Mouse (Mus musculus): ENCODE measurements at regions not wholly inside any gene's neighbourhood (a gene's known extent, or its start where the extent isn't known, plus 50 kb on each side); places are given as distances from the start of the nearest gene placed in this dataset.
A peak's percentile ranks its signal among the peaks of the same experiment; 100 is the strongest.

- H3K4me2 ChIP-seq (ENCODE audit: low read depth, low read length): no peak overlapping the region
- peaks cover 8% of the 10 kb centered on the region; the same call in 1 of the 2 replicates for H3K9me3 ChIP-seq (ENCODE audit: control insufficient read depth, low read length)
- H3K4me3 ChIP-seq (ENCODE audit: low read depth, low read length): no peak overlapping the region
- no peaks in the 10 kb centered on the region for H3K36me3 ChIP-seq (ENCODE audit: control insufficient read depth, insufficient read depth, low read length)
- DNase-seq (ENCODE audit: low spot score) (no peak), ATAC-seq (ENCODE audit: low read depth) (no peak)
- 63% methylated on average over 2 of the region's 2 CpGs for WGBS
- H3K9ac ChIP-seq (ENCODE audit: low read depth, low read length): no peak overlapping the region
- H3K27ac ChIP-seq (replicated peaks; ENCODE audit: low read depth, low read length): no peak overlapping the region
- H3K27me3 ChIP-seq (replicated peaks; ENCODE audit: control insufficient read depth, insufficient read depth, low read length): no peaks in the 10 kb centered on the region
- H3K4me1 ChIP-seq (ENCODE audit: control insufficient read depth, insufficient read depth, low read length): no peaks in the 10 kb centered on the region
Measured at GRCm38 (mm10) chr13:15283065-15283464, 180.0 kb upstream of the Gli3 start.

GRCm38 (mm10) chr13:15298457-15298856, 164.6 kb upstream of the Gli3 start:
- WGBS: 57% methylated on average over 2 of the region's 2 CpGs
- Histone ChIP-seq H3K9me3 (ENCODE audit: control insufficient read depth, low read length) (no peaks in the 10 kb centered on the region; the same call in 1 of the 2 replicates), H3K36me3 (ENCODE audit: control insufficient read depth, insufficient read depth, low read length) (no peaks in the 10 kb centered on the region), H3K27me3 (replicated peaks; ENCODE audit: control insufficient read depth, insufficient read depth, low read length) (no peaks in the 10 kb centered on the region), H3K27ac (replicated peaks; ENCODE audit: low read depth, low read length) (no peak overlapping the region), H3K9ac (ENCODE audit: low read depth, low read length) (no peak overlapping the region), H3K4me3 (ENCODE audit: low read depth, low read length) (no peak overlapping the region), H3K4me1 (ENCODE audit: control insufficient read depth, insufficient read depth, low read length) (no peaks in the 10 kb centered on the region), H3K4me2 (ENCODE audit: low read depth, low read length) (no peak overlapping the region)
- DNase-seq (ENCODE audit: low spot score) (peak; percentile 74), ATAC-seq (ENCODE audit: low read depth) (no peak)

GRCm38 (mm10) chr13:15325413-15325812, 137.6 kb upstream of the Gli3 start:
- H3K4me3 ChIP-seq (ENCODE audit: low read depth, low read length): no peak overlapping the region
- H3K36me3 ChIP-seq (ENCODE audit: control insufficient read depth, insufficient read depth, low read length): no peaks in the 10 kb centered on the region
- peak overlapping the region; percentile 39; the same call in 1 of the 2 replicates for H3K27ac ChIP-seq (replicated peaks; ENCODE audit: low read depth, low read length)
- H3K9ac ChIP-seq (ENCODE audit: low read depth, low read length): no peak overlapping the region
- ATAC-seq (ENCODE audit: low read depth) (peak; percentile 90), DNase-seq (ENCODE audit: low spot score) (peak; percentile 86)
- H3K4me2 ChIP-seq (ENCODE audit: low read depth, low read length): no peak overlapping the region
- peaks cover 6% of the 10 kb centered on the region; the same call in 1 of the 2 replicates for H3K9me3 ChIP-seq (ENCODE audit: control insufficient read depth, low read length)
- no peaks in the 10 kb centered on the region for H3K4me1 ChIP-seq (ENCODE audit: control insufficient read depth, insufficient read depth, low read length)
- no peaks in the 10 kb centered on the region for H3K27me3 ChIP-seq (replicated peaks; ENCODE audit: control insufficient read depth, insufficient read depth, low read length)
- WGBS: 19% methylated on average over 4 of the region's 4 CpGs

- peak; percentile 43 for DNase-seq (ENCODE audit: low spot score)
- WGBS: 62% methylated on average over 3 of the region's 3 CpGs
- no peak overlapping the region for H3K27ac ChIP-seq (replicated peaks; ENCODE audit: low read depth, low read length)
Measured at GRCm38 (mm10) chr13:15326146-15326545, 136.9 kb upstream of the Gli3 start.

GRCm38 (mm10) chr13:15329561-15329960, 133.5 kb upstream of the Gli3 start:
- no peaks in the 10 kb centered on the region for H3K4me1 ChIP-seq (ENCODE audit: control insufficient read depth, insufficient read depth, low read length)
- no peaks in the 10 kb centered on the region for H3K36me3 ChIP-seq (ENCODE audit: control insufficient read depth, insufficient read depth, low read length)
- no peak overlapping the region for H3K27ac ChIP-seq (replicated peaks; ENCODE audit: low read depth, low read length)
- DNase-seq (ENCODE audit: low spot score) (no peak), ATAC-seq (ENCODE audit: low read depth) (no peak)
- no peak overlapping the region for H3K4me2 ChIP-seq (ENCODE audit: low read depth, low read length)
- H3K27me3 ChIP-seq (replicated peaks; ENCODE audit: control insufficient read depth, insufficient read depth, low read length): no peaks in the 10 kb centered on the region
- 93% methylated on average over 3 of the region's 3 CpGs for WGBS
- H3K9me3 ChIP-seq (ENCODE audit: control insufficient read depth, low read length): peaks cover 6% of the 10 kb centered on the region; the same call in 1 of the 2 replicates
- no peak overlapping the region for H3K4me3 ChIP-seq (ENCODE audit: low read depth, low read length)
- H3K9ac ChIP-seq (ENCODE audit: low read depth, low read length): no peak overlapping the region

More at GRCm38 (mm10) chr13:15326146-15326545, 136.9 kb upstream of the Gli3 start:
- no peaks in the 10 kb centered on the region for H3K36me3 ChIP-seq (ENCODE audit: control insufficient read depth, insufficient read depth, low read length)
- H3K4me2 ChIP-seq (ENCODE audit: low read depth, low read length): no peak overlapping the region
- no peak overlapping the region for H3K4me3 ChIP-seq (ENCODE audit: low read depth, low read length)
- H3K4me1 ChIP-seq (ENCODE audit: control insufficient read depth, insufficient read depth, low read length): no peaks in the 10 kb centered on the region
- no peak overlapping the region for H3K9ac ChIP-seq (ENCODE audit: low read depth, low read length)
- ATAC-seq (ENCODE audit: low read depth): peak; percentile 41; the same call in 1 of the 2 replicates
- peaks cover 6% of the 10 kb centered on the region; the same call in 1 of the 2 replicates for H3K9me3 ChIP-seq (ENCODE audit: control insufficient read depth, low read length)
- no peaks in the 10 kb centered on the region for H3K27me3 ChIP-seq (replicated peaks; ENCODE audit: control insufficient read depth, insufficient read depth, low read length)

- Histone ChIP-seq H3K9ac (ENCODE audit: low read depth, low read length) (no peak overlapping the region), H3K4me1 (ENCODE audit: control insufficient read depth, insufficient read depth, low read length) (peaks cover 4% of the 10 kb centered on the region; the same call in 1 of the 2 replicates), H3K4me2 (ENCODE audit: low read depth, low read length) (no peak overlapping the region), H3K4me3 (ENCODE audit: low read depth, low read length) (no peak overlapping the region), H3K27ac (replicated peaks; ENCODE audit: low read depth, low read length) (no peak overlapping the region), H3K27me3 (replicated peaks; ENCODE audit: control insufficient read depth, insufficient read depth, low read length) (no peaks in the 10 kb centered on the region), H3K9me3 (ENCODE audit: control insufficient read depth, low read length) (no peaks in the 10 kb centered on the region), H3K36me3 (ENCODE audit: control insufficient read depth, insufficient read depth, low read length) (no peaks in the 10 kb centered on the region)
- DNase-seq (ENCODE audit: low spot score): no peak
- ATAC-seq (ENCODE audit: low read depth): no peak
- WGBS: 42% methylated on average over 3 of the region's 3 CpGs
Measured at GRCm38 (mm10) chr13:15343474-15343873, 119.6 kb upstream of the Gli3 start.

GRCm38 (mm10) chr13:15346866-15347265, 116.2 kb upstream of the Gli3 start:
- Histone ChIP-seq H3K9me3 (ENCODE audit: control insufficient read depth, low read length) (no peaks in the 10 kb centered on the region), H3K4me2 (ENCODE audit: low read depth, low read length) (no peak overlapping the region), H3K4me1 (ENCODE audit: control insufficient read depth, insufficient read depth, low read length) (peaks cover 4% of the 10 kb centered on the region; the same call in 1 of the 2 replicates), H3K27ac (replicated peaks; ENCODE audit: low read depth, low read length) (no peak overlapping the region), H3K27me3 (replicated peaks; ENCODE audit: control insufficient read depth, insufficient read depth, low read length) (no peaks in the 10 kb centered on the region), H3K9ac (ENCODE audit: low read depth, low read length) (no peak overlapping the region), H3K4me3 (ENCODE audit: low read depth, low read length) (no peak overlapping the region), H3K36me3 (ENCODE audit: control insufficient read depth, insufficient read depth, low read length) (no peaks in the 10 kb centered on the region)
- no peak; the same call in 1 of the 2 replicates for ATAC-seq (ENCODE audit: low read depth)
- WGBS: 20% methylated on average over 2 of the region's 2 CpGs
- peak; percentile 52 for DNase-seq (ENCODE audit: low spot score)

- Histone ChIP-seq H3K27me3 (replicated peaks; ENCODE audit: control insufficient read depth, insufficient read depth, low read length) (no peaks in the 10 kb centered on the region), H3K9ac (ENCODE audit: low read depth, low read length) (no peak overlapping the region), H3K9me3 (ENCODE audit: control insufficient read depth, low read length) (no peaks in the 10 kb centered on the region), H3K4me1 (ENCODE audit: control insufficient read depth, insufficient read depth, low read length) (no peaks in the 10 kb centered on the region), H3K4me2 (ENCODE audit: low read depth, low read length) (no peak overlapping the region), H3K36me3 (ENCODE audit: control insufficient read depth, insufficient read depth, low read length) (no peaks in the 10 kb centered on the region), H3K27ac (replicated peaks; ENCODE audit: low read depth, low read length) (no peak overlapping the region), H3K4me3 (ENCODE audit: low read depth, low read length) (no peak overlapping the region)
- ATAC-seq (ENCODE audit: low read depth) (no peak), DNase-seq (ENCODE audit: low spot score) (no peak)
- 81% methylated on average over 2 of the region's 2 CpGs for WGBS
Measured at GRCm38 (mm10) chr13:15366437-15366836, 96.6 kb upstream of the Gli3 start.

GRCm38 (mm10) chr13:15380081-15380480, 83.0 kb upstream of the Gli3 start:
- DNase-seq (ENCODE audit: low spot score) (peak; percentile 8), ATAC-seq (ENCODE audit: low read depth) (no peak)
- whole genome bisulfite sequencing: 80% methylated on average over 8 of the region's 8 CpGs
- Histone ChIP-seq H3K36me3 (ENCODE audit: control insufficient read depth, insufficient read depth, low read length) (no peaks in the 10 kb centered on the region), H3K4me3 (ENCODE audit: low read depth, low read length) (no peak overlapping the region), H3K4me2 (ENCODE audit: low read depth, low read length) (no peak overlapping the region), H3K4me1 (ENCODE audit: control insufficient read depth, insufficient read depth, low read length) (no peaks in the 10 kb centered on the region), H3K27me3 (replicated peaks; ENCODE audit: control insufficient read depth, insufficient read depth, low read length) (no peaks in the 10 kb centered on the region), H3K27ac (replicated peaks; ENCODE audit: low read depth, low read length) (no peak overlapping the region), H3K9ac (ENCODE audit: low read depth, low read length) (no peak overlapping the region), H3K9me3 (ENCODE audit: control insufficient read depth, low read length) (no peaks in the 10 kb centered on the region)

Data from embryonic facial prominence, embryonic 14.5 days (tissue).